Mouse (Mus musculus): Measurements from ENCODE around the gene Coq8a.

- TF ChIP-seq POLR2A (IDR thresholded peaks at IDR 0.05; ENCODE audit: low read depth, low read length), result no peak
- TF ChIP-seq CTCF (IDR thresholded peaks at IDR 0.05; ENCODE audit: extremely low read depth, insufficient read length, insufficient replicate concordance, low read depth, low read length), result no peak
Observed at GRCm38 (mm10) chr1:180248593-180249146, 49.3 kb upstream of the Coq8a start.
